Mouse (Mus musculus): ENCODE measurements at regions not wholly inside any gene's neighbourhood (a gene's known extent, or its start where the extent isn't known, plus 50 kb on each side); places are given as distances from the start of the nearest gene placed in this dataset.

DNA sequence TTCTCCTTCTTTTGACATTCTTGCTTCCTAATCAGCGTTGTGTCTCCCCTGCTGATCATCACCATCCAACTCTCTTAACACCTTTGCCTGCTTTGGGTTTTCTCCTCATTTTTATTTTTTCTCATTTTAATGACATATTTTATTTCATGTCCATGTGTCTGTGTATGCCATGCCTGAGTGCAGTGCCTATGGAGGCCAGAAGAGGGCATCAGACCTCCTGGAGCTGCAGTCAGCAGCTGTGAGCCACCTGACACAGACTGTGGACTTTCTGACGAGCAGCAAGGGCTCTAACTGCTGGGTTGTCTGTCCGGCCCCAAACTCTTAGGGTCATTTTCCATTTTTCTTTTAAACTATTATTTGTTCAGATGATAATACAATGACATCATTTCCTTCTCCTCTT, 203.8 kb downstream of the Gm11011 start:
- 98% methylated on average over 3 of the region's 3 CpGs for WGBS
- no peaks in the 10 kb centered on the region for H3K4me1 ChIP-seq (replicated peaks; ENCODE audit: control insufficient read depth, insufficient read depth, low read length)
- TF ChIP-seq POLR2A (IDR thresholded peaks at IDR 0.05; ENCODE audit: control insufficient read depth, extremely low read depth, insufficient read depth, low read length, poor library complexity) (no peak), CTCF (IDR thresholded peaks at IDR 0.05; ENCODE audit: borderline replicate concordance, control insufficient read depth, extremely low read depth, insufficient read depth, low read length, poor library complexity) (no peak)

DNA sequence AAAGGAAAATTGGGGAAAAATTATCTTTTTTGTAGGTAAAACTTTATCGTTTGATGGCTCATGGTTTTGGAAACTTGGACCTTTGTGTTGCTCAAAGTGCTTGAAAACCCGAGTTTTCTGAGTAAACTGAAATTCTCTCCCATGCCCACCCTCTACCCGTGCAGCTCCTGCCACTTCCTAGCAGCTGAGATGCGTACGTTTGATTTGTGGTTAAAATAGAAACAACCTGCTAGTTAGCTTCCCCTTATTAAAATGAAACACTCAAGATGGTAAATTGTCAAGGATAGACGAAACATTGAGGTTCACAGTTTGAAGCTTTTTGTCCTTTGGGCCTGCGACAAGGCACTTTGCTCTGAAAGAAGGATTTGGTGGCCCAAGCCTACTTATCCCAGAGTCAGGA, 214.5 kb downstream of the Gm11011 start:
- Histone ChIP-seq H3K27ac (ENCODE audit: control insufficient read depth, insufficient read depth, low read length) (no peak overlapping the region), H3K27me3 (ENCODE audit: control insufficient read depth, insufficient read depth, low read length) (no peaks in the 10 kb centered on the region), H3K36me3 (ENCODE audit: control insufficient read depth, insufficient read depth, low read length) (no peaks in the 10 kb centered on the region), H3K4me3 (ENCODE audit: control insufficient read depth, insufficient read depth, low read length) (no peak overlapping the region), H3K4me1 (replicated peaks; ENCODE audit: control insufficient read depth, insufficient read depth, low read length) (no peaks in the 10 kb centered on the region; the same call in 1 of the 2 replicates)
- TF ChIP-seq POLR2A (IDR thresholded peaks at IDR 0.05; ENCODE audit: control insufficient read depth, extremely low read depth, insufficient read depth, low read length, poor library complexity) = no peak
- TF ChIP-seq CTCF (IDR thresholded peaks at IDR 0.05; ENCODE audit: borderline replicate concordance, control insufficient read depth, extremely low read depth, insufficient read depth, low read length, poor library complexity) = no peak
- DNase-seq = no peak
- WGBS = 15% methylated on average over 7 of the region's 7 CpGs

More for the DNA sequence above, 203.8 kb downstream of the Gm11011 start:
- Histone ChIP-seq H3K27ac (ENCODE audit: control insufficient read depth, insufficient read depth, low read length) (no peak overlapping the region), H3K27me3 (ENCODE audit: control insufficient read depth, insufficient read depth, low read length) (no peaks in the 10 kb centered on the region), H3K4me3 (ENCODE audit: control insufficient read depth, insufficient read depth, low read length) (no peak overlapping the region), H3K36me3 (ENCODE audit: control insufficient read depth, insufficient read depth, low read length) (no peaks in the 10 kb centered on the region)
- DNase-seq = no peak

DNA sequence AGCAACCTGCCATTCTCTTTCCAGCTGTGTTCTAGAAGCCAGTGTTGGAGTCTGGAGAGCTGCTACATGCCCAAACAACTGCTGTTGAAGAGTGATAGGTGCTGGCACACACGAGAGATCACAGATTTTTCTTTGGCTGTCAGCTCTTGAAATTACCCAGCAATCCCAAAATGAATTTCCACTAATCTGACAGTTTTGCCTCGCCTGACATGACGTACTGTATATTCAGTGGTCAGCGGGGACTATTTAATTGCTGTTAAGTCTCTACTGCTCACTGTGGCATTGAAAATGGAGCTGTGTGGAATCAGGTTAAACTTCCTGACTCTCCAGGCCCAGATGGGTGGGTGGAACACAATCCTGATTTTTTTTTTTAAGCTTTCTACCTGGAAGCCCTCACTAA, 222.5 kb downstream of the Gm11011 start:
- no peaks in the 10 kb centered on the region for H3K27me3 ChIP-seq (ENCODE audit: control insufficient read depth, insufficient read depth, low read length)
- H3K27ac ChIP-seq (ENCODE audit: control insufficient read depth, insufficient read depth, low read length) = no peak overlapping the region

DNA sequence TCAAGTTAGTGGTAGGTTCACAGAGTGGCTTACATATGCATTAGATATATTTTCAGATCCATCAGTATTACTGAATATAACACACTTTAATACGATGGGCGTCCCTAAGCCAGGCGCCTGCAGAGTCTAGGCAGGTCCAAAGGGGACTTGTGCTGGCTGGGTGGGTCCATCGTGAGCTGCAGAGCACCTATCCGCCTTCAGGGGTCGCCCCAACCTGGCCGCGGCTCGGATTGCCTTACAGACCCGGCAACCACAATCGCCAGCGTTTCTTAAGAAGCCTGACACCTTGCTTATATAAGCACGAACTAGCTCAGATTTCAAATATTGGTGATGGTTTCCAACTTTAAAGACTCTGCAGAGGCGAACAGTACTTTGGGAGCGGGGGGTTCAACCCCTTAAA, 227.3 kb downstream of the Gm11011 start:
- Histone ChIP-seq H3K27me3 (ENCODE audit: control insufficient read depth, insufficient read depth, low read length) (no peaks in the 10 kb centered on the region), H3K27ac (ENCODE audit: control insufficient read depth, insufficient read depth, low read length) (no peak overlapping the region), H3K4me1 (replicated peaks; ENCODE audit: control insufficient read depth, insufficient read depth, low read length) (no peaks in the 10 kb centered on the region), H3K4me3 (ENCODE audit: control insufficient read depth, insufficient read depth, low read length) (no peak overlapping the region), H3K36me3 (ENCODE audit: control insufficient read depth, insufficient read depth, low read length) (no peaks in the 10 kb centered on the region)
- TF ChIP-seq POLR2A (IDR thresholded peaks at IDR 0.05; ENCODE audit: control insufficient read depth, extremely low read depth, insufficient read depth, low read length, poor library complexity) (no peak), CTCF (IDR thresholded peaks at IDR 0.05; ENCODE audit: borderline replicate concordance, control insufficient read depth, extremely low read depth, insufficient read depth, low read length, poor library complexity) (no peak)
- DNase-seq = peak; percentile 27
- 13% methylated on average over 15 of the region's 15 CpGs for WGBS

More for the DNA sequence above, 222.5 kb downstream of the Gm11011 start:
- TF ChIP-seq POLR2A (IDR thresholded peaks at IDR 0.05; ENCODE audit: control insufficient read depth, extremely low read depth, insufficient read depth, low read length, poor library complexity) (no peak), CTCF (IDR thresholded peaks at IDR 0.05; ENCODE audit: borderline replicate concordance, control insufficient read depth, extremely low read depth, insufficient read depth, low read length, poor library complexity) (no peak)
- 89% methylated on average over 4 of the region's 4 CpGs for WGBS
- no peak for DNase-seq
- Histone ChIP-seq H3K4me3 (ENCODE audit: control insufficient read depth, insufficient read depth, low read length) (no peak overlapping the region), H3K4me1 (replicated peaks; ENCODE audit: control insufficient read depth, insufficient read depth, low read length) (no peaks in the 10 kb centered on the region), H3K36me3 (ENCODE audit: control insufficient read depth, insufficient read depth, low read length) (no peaks in the 10 kb centered on the region)

DNA sequence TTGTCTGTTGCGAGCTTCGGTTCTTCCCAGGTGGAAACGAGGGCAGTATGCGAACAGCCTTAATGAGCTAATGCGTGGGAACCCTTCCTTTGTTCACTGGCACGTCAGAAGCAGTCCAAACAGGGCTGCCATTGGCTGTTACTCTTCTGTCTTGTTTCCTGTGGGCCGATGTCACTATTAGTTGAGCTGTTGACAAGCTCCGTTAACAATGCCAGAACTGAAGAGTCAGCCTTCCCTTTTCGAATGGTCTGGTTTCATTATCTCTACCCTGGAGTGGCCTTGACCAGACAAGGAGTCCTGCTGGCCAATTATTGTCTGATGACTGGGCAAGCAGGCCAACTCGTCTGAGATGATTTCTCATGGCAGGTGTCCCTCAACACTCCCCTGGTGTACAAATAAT, 230.1 kb downstream of the Gm11011 start:
- no peaks in the 10 kb centered on the region for H3K4me1 ChIP-seq (replicated peaks; ENCODE audit: control insufficient read depth, insufficient read depth, low read length)
- no peak overlapping the region for H3K27ac ChIP-seq (ENCODE audit: control insufficient read depth, insufficient read depth, low read length)
- DNase-seq = no peak

GRCm38 (mm10) chr2:169351547-169351946, 236.0 kb downstream of the Gm11011 start:
- 80% methylated on average over 7 of the region's 7 CpGs for WGBS
- no peak overlapping the region for H3K27ac ChIP-seq (ENCODE audit: control insufficient read depth, insufficient read depth, low read length)
- H3K27me3 ChIP-seq (ENCODE audit: control insufficient read depth, insufficient read depth, low read length) = no peaks in the 10 kb centered on the region
- H3K4me3 ChIP-seq (ENCODE audit: control insufficient read depth, insufficient read depth, low read length) = no peak overlapping the region
- no peaks in the 10 kb centered on the region for H3K4me1 ChIP-seq (replicated peaks; ENCODE audit: control insufficient read depth, insufficient read depth, low read length)
- no peak for DNase-seq
- no peak for TF ChIP-seq CTCF (IDR thresholded peaks at IDR 0.05; ENCODE audit: borderline replicate concordance, control insufficient read depth, extremely low read depth, insufficient read depth, low read length, poor library complexity)
- no peak for TF ChIP-seq POLR2A (IDR thresholded peaks at IDR 0.05; ENCODE audit: control insufficient read depth, extremely low read depth, insufficient read depth, low read length, poor library complexity)
- H3K36me3 ChIP-seq (ENCODE audit: control insufficient read depth, insufficient read depth, low read length) = no peaks in the 10 kb centered on the region

More for the DNA sequence above, 230.1 kb downstream of the Gm11011 start:
- H3K4me3 ChIP-seq (ENCODE audit: control insufficient read depth, insufficient read depth, low read length) = no peak overlapping the region
- 87% methylated on average over 10 of the region's 10 CpGs for WGBS
- no peaks in the 10 kb centered on the region for H3K27me3 ChIP-seq (ENCODE audit: control insufficient read depth, insufficient read depth, low read length)
- H3K36me3 ChIP-seq (ENCODE audit: control insufficient read depth, insufficient read depth, low read length) = no peaks in the 10 kb centered on the region
- no peak for TF ChIP-seq CTCF (IDR thresholded peaks at IDR 0.05; ENCODE audit: borderline replicate concordance, control insufficient read depth, extremely low read depth, insufficient read depth, low read length, poor library complexity)
- TF ChIP-seq POLR2A (IDR thresholded peaks at IDR 0.05; ENCODE audit: control insufficient read depth, extremely low read depth, insufficient read depth, low read length, poor library complexity) = no peak

DNA sequence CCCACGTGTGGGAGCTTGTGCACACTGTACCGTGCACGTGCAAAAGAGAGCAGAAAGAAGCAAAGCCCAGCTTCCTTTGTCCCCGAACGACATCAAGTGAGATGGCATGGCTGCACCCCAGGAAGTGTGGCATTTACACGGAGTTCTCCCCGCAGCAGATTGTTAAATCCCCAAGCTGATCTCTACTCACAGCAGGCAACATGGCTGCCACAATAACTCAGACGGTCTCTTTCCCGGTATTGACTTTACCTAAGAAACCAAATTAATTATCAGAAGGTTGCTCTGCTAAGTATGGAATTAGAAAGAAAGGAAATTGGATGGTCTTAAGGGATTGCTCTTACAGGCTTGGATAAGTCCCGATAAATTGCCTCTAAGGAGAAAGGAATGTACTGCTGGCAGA, 241.4 kb downstream of the Gm11011 start:
- no peak overlapping the region for H3K27ac ChIP-seq (ENCODE audit: control insufficient read depth, insufficient read depth, low read length)
- no peaks in the 10 kb centered on the region for H3K27me3 ChIP-seq (ENCODE audit: control insufficient read depth, insufficient read depth, low read length)
- DNase-seq = no peak
- TF ChIP-seq POLR2A (IDR thresholded peaks at IDR 0.05; ENCODE audit: control insufficient read depth, extremely low read depth, insufficient read depth, low read length, poor library complexity) (no peak), CTCF (IDR thresholded peaks at IDR 0.05; ENCODE audit: borderline replicate concordance, control insufficient read depth, extremely low read depth, insufficient read depth, low read length, poor library complexity) (no peak)
- no peak overlapping the region for H3K4me3 ChIP-seq (ENCODE audit: control insufficient read depth, insufficient read depth, low read length)
- H3K4me1 ChIP-seq (replicated peaks; ENCODE audit: control insufficient read depth, insufficient read depth, low read length) = no peaks in the 10 kb centered on the region
- no peaks in the 10 kb centered on the region for H3K36me3 ChIP-seq (ENCODE audit: control insufficient read depth, insufficient read depth, low read length)
- WGBS = 88% methylated on average over 10 of the region's 10 CpGs

Data from thymus, adult 2 months (tissue).